Mouse (Mus musculus) ES-Bruce4 (cell line): ENCODE data around the gene Adk. TPM values are rescaled to one million over a fixed set of nuclear protein-coding genes. Genes with fewer than 3 reads are reported as not detected.
"Not testable (repeated sequence)": the region's sequence is repeated elsewhere in the genome, so short reads cannot be mapped to it uniquely, and the experiment has no call there.

ENCODE experiments used
- H3K27ac ChIP-seq: 2 replicates; pipeline ENCODE4 v1.5.1; 2012; ENCODE audit warnings: low read length, inconsistent platforms; ENCODE audit not compliant: insufficient read depth
- H3K27me3 ChIP-seq: 2 replicates; pipeline ENCODE4 v1.6.1; 2012; ENCODE audit warnings: mild to moderate bottlenecking, low read length, inconsistent platforms; ENCODE audit not compliant: control insufficient read depth, poor library complexity, insufficient read depth, severe bottlenecking
- H3K36me3 ChIP-seq: 2 replicates; pipeline ENCODE4 v1.6.1; 2012; ENCODE audit warnings: inconsistent platforms, mild to moderate bottlenecking, low read length, moderate library complexity; ENCODE audit not compliant: control insufficient read depth, poor library complexity, insufficient read depth, severe bottlenecking
- H3K4me1 ChIP-seq: one replicate; pipeline ENCODE4 v1.8.1; 2011; ENCODE audit warnings: low read length; ENCODE audit not compliant: control insufficient read depth, insufficient read depth
- H3K4me3 ChIP-seq: 2 replicates; pipeline ENCODE4 v1.5.1; 2011; ENCODE audit warnings: low read depth, mild to moderate bottlenecking, low read length
- H3K9ac ChIP-seq: 2 replicates; pipeline ENCODE4 v1.6.1; 2012; ENCODE audit warnings: low read depth, mild to moderate bottlenecking, inconsistent platforms; ENCODE audit not compliant: poor library complexity, severe bottlenecking
- H3K9me3 ChIP-seq: replicated peaks from 2 replicates; pipeline ENCODE4 v1.6.1; 2012; ENCODE audit warnings: mild to moderate bottlenecking, low read length, inconsistent platforms; ENCODE audit not compliant: control insufficient read depth, poor library complexity, insufficient read depth, severe bottlenecking
- CTCF ChIP-seq: IDR thresholded peaks from one replicate; pipeline ENCODE4 v1.8.1; 2011; ENCODE audit warnings: low read depth, low read length
- EP300 ChIP-seq: IDR thresholded peaks from 2 replicates; pipeline ENCODE4 v1.6.1; 2011; ENCODE audit warnings: low read depth, low read length; ENCODE audit not compliant: insufficient read depth
- POLR2A ChIP-seq: IDR thresholded peaks from one replicate; pipeline ENCODE4 v1.8.1; 2011; ENCODE audit warnings: low read length; ENCODE audit not compliant: insufficient read depth
- polyA plus RNA-seq: library from polyadenylated mRNA; stranded (reverse); fragments of >200 nt; gene quantifications from 2 replicates; pipeline ENCODE4 v1.2.4, GENCODE M21; 2011; ENCODE audit warnings: low read depth; ENCODE audit not compliant: missing spikeins, insufficient read depth, insufficient read length

Adk gene
- polyA plus RNA-seq, 1 experiment, result 110 TPM

- Histone ChIP-seq H3K27ac (no peak overlapping the region), H3K9ac (no peak overlapping the region), H3K27me3 (no peaks in the 10 kb centered on the region), H3K4me1 (no peaks in the 10 kb centered on the region), H3K4me3 (no peak overlapping the region), H3K36me3 (peaks cover 8% of the 10 kb centered on the region; the same call in 1 of the 2 replicates), H3K9me3 (no peaks in the 10 kb centered on the region)
- TF ChIP-seq CTCF, result no peak
- TF ChIP-seq EP300, result no peak
- no peak for TF ChIP-seq POLR2A
These were observed 38.0 kb downstream of the Adk start for GRCm38 (mm10) chr14:21090400-21090799.

- Histone ChIP-seq H3K27ac (no peak overlapping the region), H3K9me3 (no peaks in the 10 kb centered on the region), H3K36me3 (peaks cover 8% of the 10 kb centered on the region; the same call in 1 of the 2 replicates), H3K27me3 (no peaks in the 10 kb centered on the region), H3K4me3 (no peak overlapping the region), H3K9ac (no peak overlapping the region), H3K4me1 (no peaks in the 10 kb centered on the region)
- TF ChIP-seq POLR2A (no peak), EP300 (no peak), CTCF (no peak)
These were observed 38.6 kb downstream of the Adk start for GRCm38 (mm10) chr14:21090930-21091486.

GRCm38 (mm10) chr14:21094161-21094560, 41.8 kb downstream of the Adk start:
- H3K9me3 ChIP-seq, H3K27me3 ChIP-seq, H3K4me3 ChIP-seq, H3K9ac ChIP-seq, H3K4me1 ChIP-seq, H3K36me3 ChIP-seq, H3K27ac ChIP-seq: not testable (repeated sequence)

GRCm38 (mm10) chr14:21096279-21096678, 43.9 kb downstream of the Adk start:
- no peaks in the 10 kb centered on the region for H3K9me3 ChIP-seq
- no peak for TF ChIP-seq POLR2A
- TF ChIP-seq EP300, result no peak
- no peak for TF ChIP-seq CTCF

GRCm38 (mm10) chr14:21096689-21097088, 44.3 kb downstream of the Adk start:
- H3K4me1 ChIP-seq, result no peaks in the 10 kb centered on the region
- TF ChIP-seq CTCF, result no peak
- TF ChIP-seq EP300, result no peak
- no peak for TF ChIP-seq POLR2A
- H3K9ac ChIP-seq, result no peak overlapping the region
- H3K4me3 ChIP-seq, result no peak overlapping the region
- no peak overlapping the region for H3K27ac ChIP-seq
- no peaks in the 10 kb centered on the region for H3K27me3 ChIP-seq
- peaks cover 8% of the 10 kb centered on the region; the same call in 1 of the 2 replicates for H3K36me3 ChIP-seq
- H3K9me3 ChIP-seq, result no peaks in the 10 kb centered on the region

More at GRCm38 (mm10) chr14:21096279-21096678, 43.9 kb downstream of the Adk start:
- peaks cover 8% of the 10 kb centered on the region; the same call in 1 of the 2 replicates for H3K36me3 ChIP-seq
- no peak overlapping the region for H3K9ac ChIP-seq
- no peaks in the 10 kb centered on the region for H3K4me1 ChIP-seq
- no peak overlapping the region for H3K4me3 ChIP-seq
- H3K27me3 ChIP-seq, result no peaks in the 10 kb centered on the region
- H3K27ac ChIP-seq, result no peak overlapping the region

- Histone ChIP-seq H3K27ac (no peak overlapping the region), H3K9ac (no peak overlapping the region)
These were observed 47.0 kb downstream of the Adk start for GRCm38 (mm10) chr14:21099371-21099770.

More at GRCm38 (mm10) chr14:21099371-21099770, 47.0 kb downstream of the Adk start:
- H3K4me1 ChIP-seq, result no peaks in the 10 kb centered on the region
- H3K9me3 ChIP-seq, result no peaks in the 10 kb centered on the region
- TF ChIP-seq EP300 (no peak), POLR2A (no peak), CTCF (no peak)
- H3K4me3 ChIP-seq, result no peak overlapping the region
- H3K27me3 ChIP-seq, result no peaks in the 10 kb centered on the region
- peaks cover 2% of the 10 kb centered on the region; the same call in 1 of the 2 replicates for H3K36me3 ChIP-seq
